Mouse (Mus musculus) liver, embryonic 11.5 days (tissue): ENCODE data around the gene Hmgn5. TPM values are rescaled to one million over a fixed set of nuclear protein-coding genes. Genes with fewer than 3 reads are reported as not detected.

Source experiments
- ATAC-seq: fragments of 200-750 bp; cut with Nextera tagmentation; replicated peaks from 2 replicates; pipeline ENCODE4 v1.8.0; 2017; ENCODE audit warnings: moderate number of reproducible peaks, mild to moderate bottlenecking, moderate TSS enrichment, moderate library complexity; ENCODE audit not compliant: low FRiP score
- DNase-seq: peaks from one replicate; pipeline ENCODE4 v3.0.0-alpha.2; 2017; ENCODE audit warnings: low spot score
- H3K27ac ChIP-seq: fragments of 300-500 bp; sonication (generic); 2 replicates; pipeline ENCODE4 v1.5.1; 2014; ENCODE audit warnings: mild to moderate bottlenecking, low read depth, low read length, control low read depth
- H3K27me3 ChIP-seq: fragments of 300-500 bp; sonication (generic); replicated peaks from 2 replicates; pipeline ENCODE4 v1.6.1; 2014; ENCODE audit warnings: low read length, mixed read lengths; ENCODE audit not compliant: control insufficient read depth, insufficient read depth
- H3K36me3 ChIP-seq: fragments of 300-500 bp; sonication (generic); 2 replicates; pipeline ENCODE4 v1.6.1; 2014; ENCODE audit warnings: mild to moderate bottlenecking, low read length, moderate library complexity, mixed read lengths; ENCODE audit not compliant: control insufficient read depth, insufficient read depth
- H3K4me1 ChIP-seq: fragments of 300-500 bp; sonication (generic); replicated peaks from 2 replicates; pipeline ENCODE4 v1.6.1; 2014; ENCODE audit warnings: low read length, mixed read lengths; ENCODE audit not compliant: control insufficient read depth, insufficient read depth
- H3K4me2 ChIP-seq: fragments of 300-500 bp; sonication (generic); 2 replicates; pipeline ENCODE4 v1.6.1; 2014; ENCODE audit warnings: mild to moderate bottlenecking, control low read depth, moderate library complexity
- H3K4me3 ChIP-seq: fragments of 300-500 bp; sonication (generic); 2 replicates; pipeline ENCODE4 v1.5.1; 2014; ENCODE audit warnings: low read depth, low read length, control low read depth
- H3K9ac ChIP-seq: fragments of 300-500 bp; sonication (generic); 2 replicates; pipeline ENCODE4 v1.6.1; 2014; ENCODE audit warnings: low read depth, low read length, control low read depth
- H3K9me3 ChIP-seq: fragments of 300-500 bp; sonication (generic); 2 replicates; pipeline ENCODE4 v1.6.1; 2016; ENCODE audit warnings: low read length, inconsistent platforms, mixed read lengths; ENCODE audit not compliant: control insufficient read depth
- WGBS: fragments of 180-500 bp; shearing (Covaris S2); extraction: QIAGEN DNeasy Blood & Tissue Kit; methylation state at CpG from one replicate; pipeline ENCODE4 v1.1.7; 2014; 5-methylcytosine and 5-hydroxymethylcytosine counted together
- polyA plus RNA-seq: library from polyadenylated mRNA; unstranded; fragments of >200 nt; fragmentation: Nextera tagmentation; extraction: Ambion mirVana; gene quantifications from 2 replicates; pipeline ENCODE4 v1.2.1, GENCODE M21; 2014

Hmgn5 gene
- polyA plus RNA-seq: 23.8 and 29.4 TPM in 2 replicates

GRCm38 (mm10) chrX:109013283-109013682 is at the start of gene Hmgn5:
Gene Hmgn5 (minus strand): TSS chrX:109013404.
- H3K4me2 ChIP-seq: peak within 1 kb of the TSS; percentile 61
- peak; percentile 96 for ATAC-seq
- H3K27ac ChIP-seq: peak within 1 kb of the TSS; percentile 64
- H3K9ac ChIP-seq: peak within 1 kb of the TSS; percentile 53
- H3K9me3 ChIP-seq: no peaks in the 10 kb centered on the region
- no peaks in the 10 kb centered on the region for H3K27me3 ChIP-seq
- H3K36me3 ChIP-seq: no peaks in the 10 kb centered on the region
- H3K4me3 ChIP-seq: peak within 1 kb of the TSS; percentile 56
- 18% methylated on average over 25 of the region's 25 CpGs for WGBS
- H3K4me1 ChIP-seq: no peaks in the 10 kb centered on the region
- peak; percentile 77 for DNase-seq

- no peaks in the 10 kb centered on the region for H3K4me1 ChIP-seq
- H3K36me3 ChIP-seq: no peaks in the 10 kb centered on the region
- H3K27me3 ChIP-seq: no peaks in the 10 kb centered on the region
- H3K9ac ChIP-seq: no peak overlapping the region
- H3K4me3 ChIP-seq: no peak overlapping the region
- H3K4me2 ChIP-seq: no peak overlapping the region
- no peak for ATAC-seq
- no peak for DNase-seq
- H3K9me3 ChIP-seq: no peaks in the 10 kb centered on the region
- no peak overlapping the region for H3K27ac ChIP-seq
- 59% methylated on average over 1 of the region's 1 CpGs for WGBS
These were observed 34.6 kb upstream of the Hmgn5 start for GRCm38 (mm10) chrX:109047773-109048172.

DNA sequence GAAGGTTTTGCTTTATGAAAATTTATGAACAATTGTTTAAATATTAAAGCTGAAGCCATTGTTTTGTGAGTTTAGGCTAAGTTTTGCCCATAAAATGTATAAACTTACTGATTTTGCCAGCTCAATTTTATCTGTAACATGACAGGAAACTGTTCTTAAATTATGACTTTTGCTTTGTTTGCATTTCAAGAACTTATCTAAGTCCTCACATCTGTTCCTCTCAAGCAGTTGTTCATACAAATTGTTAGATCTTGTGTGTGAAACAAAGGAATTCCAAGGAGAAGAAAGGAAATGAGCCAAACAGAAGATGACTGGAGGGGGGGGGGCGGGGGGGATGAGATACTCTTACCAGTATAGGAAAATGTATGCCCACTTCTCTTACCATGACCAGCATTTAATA is 13.0 kb upstream of the Hmgn5 start:
- Histone ChIP-seq H3K4me1 (no peaks in the 10 kb centered on the region), H3K27me3 (no peaks in the 10 kb centered on the region), H3K4me3 (no peak overlapping the region), H3K27ac (no peak overlapping the region), H3K36me3 (no peaks in the 10 kb centered on the region), H3K9me3 (no peaks in the 10 kb centered on the region), H3K4me2 (no peak overlapping the region), H3K9ac (no peak overlapping the region)
- DNase-seq: no peak
- 68% methylated on average over 1 of the region's 1 CpGs for WGBS
- no peak for ATAC-seq

DNA sequence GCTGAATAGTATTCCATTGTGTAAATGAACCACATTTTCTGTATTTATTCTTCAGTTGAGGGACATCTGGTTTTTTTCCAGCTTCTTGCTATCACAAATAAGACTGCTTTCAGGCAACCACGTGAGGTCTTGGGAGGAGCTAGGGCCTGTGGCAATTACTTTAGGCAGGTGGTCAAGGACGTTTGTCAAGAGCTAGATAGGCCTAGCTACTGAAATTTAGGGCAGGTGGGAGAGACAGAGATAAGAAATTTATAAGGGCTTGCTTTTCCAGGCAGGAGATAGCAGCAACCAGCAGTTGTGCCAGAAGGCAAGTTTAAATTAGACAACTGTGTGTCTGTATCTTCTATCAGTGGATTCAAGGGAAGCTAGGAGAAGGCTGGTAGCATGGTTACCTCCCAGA is 7.7 kb upstream of the Hmgn5 start:
- Histone ChIP-seq H3K9ac (no peak overlapping the region), H3K4me1 (no peaks in the 10 kb centered on the region), H3K4me3 (no peak overlapping the region), H3K27ac (no peak overlapping the region), H3K9me3 (no peaks in the 10 kb centered on the region), H3K36me3 (no peaks in the 10 kb centered on the region), H3K27me3 (no peaks in the 10 kb centered on the region), H3K4me2 (no peak overlapping the region)
- WGBS: 31% methylated on average over 2 of the region's 2 CpGs
- no peak for ATAC-seq
- DNase-seq: no peak

- H3K9me3 ChIP-seq: no peaks in the 10 kb centered on the region
- H3K9ac ChIP-seq: no peak overlapping the region; the same call in 1 of the 2 replicates
- H3K4me2 ChIP-seq: peak overlapping the region; percentile 61
- no peaks in the 10 kb centered on the region for H3K27me3 ChIP-seq
- no peaks in the 10 kb centered on the region for H3K4me1 ChIP-seq
- WGBS: 27% methylated on average over 4 of the region's 4 CpGs
- no peaks in the 10 kb centered on the region for H3K36me3 ChIP-seq
- H3K27ac ChIP-seq: no peak overlapping the region; the same call in 1 of the 2 replicates
- DNase-seq (no peak), ATAC-seq (no peak)
- H3K4me3 ChIP-seq: no peak overlapping the region; the same call in 1 of the 2 replicates
These were observed 962 bp upstream of the Hmgn5 start for GRCm38 (mm10) chrX:109014166-109014565.

- peak overlapping the region; percentile 50 for H3K9ac ChIP-seq
- H3K9me3 ChIP-seq: no peaks in the 10 kb centered on the region
- no peak for DNase-seq
- H3K36me3 ChIP-seq: no peaks in the 10 kb centered on the region
- no peaks in the 10 kb centered on the region for H3K4me1 ChIP-seq
- H3K4me3 ChIP-seq: peak overlapping the region; percentile 56
- H3K4me2 ChIP-seq: peak overlapping the region; percentile 61
- H3K27ac ChIP-seq: peak overlapping the region; percentile 63
- ATAC-seq: peak; percentile 77
- no peaks in the 10 kb centered on the region for H3K27me3 ChIP-seq
- 24% methylated on average over 17 of the region's 17 CpGs for WGBS
These were observed 482 bp upstream of the Hmgn5 start for GRCm38 (mm10) chrX:109013686-109014085.

- peak; percentile 79 for ATAC-seq
- H3K9me3 ChIP-seq: no peaks in the 10 kb centered on the region
- H3K4me1 ChIP-seq: no peaks in the 10 kb centered on the region
- H3K4me2 ChIP-seq: peak overlapping the region; percentile 61
- no peaks in the 10 kb centered on the region for H3K27me3 ChIP-seq
- H3K4me3 ChIP-seq: peak overlapping the region; percentile 56
- peak overlapping the region; percentile 53 for H3K9ac ChIP-seq
- peak; percentile 53 for DNase-seq
- H3K36me3 ChIP-seq: no peaks in the 10 kb centered on the region
- WGBS: 16% methylated on average over 23 of the region's 23 CpGs
- H3K27ac ChIP-seq: peak overlapping the region; percentile 64; the same call in 1 of the 2 replicates
These were observed 703 bp downstream of the Hmgn5 start for GRCm38 (mm10) chrX:109012371-109013031.

- peak overlapping the region; percentile 53 for H3K9ac ChIP-seq
- no peak for DNase-seq
- 30% methylated on average over 13 of the region's 13 CpGs for WGBS
These were observed 1.5 kb downstream of the Hmgn5 start for GRCm38 (mm10) chrX:109011611-109012185.

GRCm38 (mm10) chrX:109001277-109001676 is 11.9 kb downstream of the Hmgn5 start:
- Histone ChIP-seq H3K9ac (no peak overlapping the region), H3K27ac (no peak overlapping the region), H3K4me3 (no peak overlapping the region), H3K36me3 (no peaks in the 10 kb centered on the region), H3K4me2 (no peak overlapping the region), H3K27me3 (no peaks in the 10 kb centered on the region), H3K4me1 (no peaks in the 10 kb centered on the region), H3K9me3 (no peaks in the 10 kb centered on the region)
- WGBS: 69% methylated on average over 4 of the region's 4 CpGs
- ATAC-seq: no peak
- DNase-seq: no peak

More at GRCm38 (mm10) chrX:109011611-109012185, 1.5 kb downstream of the Hmgn5 start:
- H3K4me1 ChIP-seq: no peaks in the 10 kb centered on the region
- H3K27ac ChIP-seq: no peak overlapping the region; the same call in 1 of the 2 replicates
- H3K4me3 ChIP-seq: peak overlapping the region; percentile 56
- no peak for ATAC-seq
- H3K4me2 ChIP-seq: peak overlapping the region; percentile 61
- H3K36me3 ChIP-seq: no peaks in the 10 kb centered on the region
- no peaks in the 10 kb centered on the region for H3K9me3 ChIP-seq
- no peaks in the 10 kb centered on the region for H3K27me3 ChIP-seq
